Mouse (Mus musculus) erythroblast, embryonic 14.5 days (primary cell): Measurements from ENCODE around the gene Cand2.

Source experiments
- GATA1 ChIP-seq: IDR thresholded peaks from 2 replicates; pipeline ENCODE4 v1.6.1; 2012; ENCODE audit warnings: low read length, inconsistent platforms, mixed read lengths
- TAL1 ChIP-seq: IDR thresholded peaks from 3 replicates; pipeline ENCODE4 v1.6.1; 2012; ENCODE audit warnings: low read length, inconsistent platforms, mixed read lengths

GRCm38 (mm10) chr6:115760982-115761381 is 13.4 kb upstream of the Cand2 start:
- TF ChIP-seq TAL1 (no peak), GATA1 (no peak)
